Mouse (Mus musculus): ENCODE measurements at regions not wholly inside any gene's neighbourhood (a gene's known extent, or its start where the extent isn't known, plus 50 kb on each side); places are given as distances from the start of the nearest gene placed in this dataset.
"Not testable (repeated sequence)": the region's sequence is repeated elsewhere in the genome, so short reads cannot be mapped to it uniquely, and the experiment has no call there.

- peak; percentile 39 for DNase-seq (ENCODE audit: low spot score)
Observed at GRCm38 (mm10) chr11:94882687-94883383, 53.2 kb upstream of the Col1a1 start.

- DNase-seq (ENCODE audit: low spot score): peak; percentile 42
Observed at GRCm38 (mm10) chr11:94881982-94882686, 53.9 kb upstream of the Col1a1 start.

GRCm38 (mm10) chr11:94880896-94881840 is 54.9 kb upstream of the Col1a1 start:
- DNase-seq (ENCODE audit: low spot score): no peak

- DNase-seq (ENCODE audit: low spot score): no peak
Observed at GRCm38 (mm10) chr11:94876707-94877106, 59.3 kb upstream of the Col1a1 start.

- DNase-seq (ENCODE audit: low spot score): no peak
Observed at GRCm38 (mm10) chr11:94875026-94875425, 61.0 kb upstream of the Col1a1 start.

- DNase-seq (ENCODE audit: low spot score): no peak
Observed at GRCm38 (mm10) chr11:94874155-94874561, 61.9 kb upstream of the Col1a1 start.

- DNase-seq (ENCODE audit: low spot score): no peak
Observed at GRCm38 (mm10) chr11:94873693-94874092, 62.3 kb upstream of the Col1a1 start.

- DNase-seq (ENCODE audit: low spot score): peak; percentile 71
Observed at GRCm38 (mm10) chr11:94872921-94873320, 63.1 kb upstream of the Col1a1 start.

GRCm38 (mm10) chr11:94870341-94870740 is 65.7 kb upstream of the Col1a1 start:
- peak; percentile 45 for DNase-seq (ENCODE audit: low spot score)

- not testable (repeated sequence) for DNase-seq (ENCODE audit: low spot score)
Observed at GRCm38 (mm10) chr11:94869866-94870265, 66.2 kb upstream of the Col1a1 start.

GRCm38 (mm10) chr11:94866176-94866967 is 69.7 kb upstream of the Col1a1 start:
- DNase-seq (ENCODE audit: low spot score): peak; percentile 64

GRCm38 (mm10) chr11:94850129-94850528 is 67.6 kb upstream of the Tmem92 start:
- no peak for DNase-seq (ENCODE audit: low spot score)

- no peak for DNase-seq (ENCODE audit: low spot score)
Observed at GRCm38 (mm10) chr11:94839133-94839532, 56.6 kb upstream of the Tmem92 start.

GRCm38 (mm10) chr11:94838140-94838539 is 55.6 kb upstream of the Tmem92 start:
- no peak for DNase-seq (ENCODE audit: low spot score)

GRCm38 (mm10) chr11:94836347-94836746 is 53.8 kb upstream of the Tmem92 start:
- DNase-seq (ENCODE audit: low spot score): no peak

- peak; percentile 70 for DNase-seq (ENCODE audit: low spot score)
Observed at GRCm38 (mm10) chr11:94832246-94832985, 49.9 kb upstream of the Tmem92 start.
